Mouse (Mus musculus) brain, embryonic 18.5 days (tissue): ENCODE measurements around the gene Ttc12.

Experiments used
- DNase-seq: peaks from one replicate; pipeline ENCODE4 v3.0.0-alpha.2; 2012; ENCODE audit warnings: low read depth, low spot score

Ttc12 gene

DNA sequence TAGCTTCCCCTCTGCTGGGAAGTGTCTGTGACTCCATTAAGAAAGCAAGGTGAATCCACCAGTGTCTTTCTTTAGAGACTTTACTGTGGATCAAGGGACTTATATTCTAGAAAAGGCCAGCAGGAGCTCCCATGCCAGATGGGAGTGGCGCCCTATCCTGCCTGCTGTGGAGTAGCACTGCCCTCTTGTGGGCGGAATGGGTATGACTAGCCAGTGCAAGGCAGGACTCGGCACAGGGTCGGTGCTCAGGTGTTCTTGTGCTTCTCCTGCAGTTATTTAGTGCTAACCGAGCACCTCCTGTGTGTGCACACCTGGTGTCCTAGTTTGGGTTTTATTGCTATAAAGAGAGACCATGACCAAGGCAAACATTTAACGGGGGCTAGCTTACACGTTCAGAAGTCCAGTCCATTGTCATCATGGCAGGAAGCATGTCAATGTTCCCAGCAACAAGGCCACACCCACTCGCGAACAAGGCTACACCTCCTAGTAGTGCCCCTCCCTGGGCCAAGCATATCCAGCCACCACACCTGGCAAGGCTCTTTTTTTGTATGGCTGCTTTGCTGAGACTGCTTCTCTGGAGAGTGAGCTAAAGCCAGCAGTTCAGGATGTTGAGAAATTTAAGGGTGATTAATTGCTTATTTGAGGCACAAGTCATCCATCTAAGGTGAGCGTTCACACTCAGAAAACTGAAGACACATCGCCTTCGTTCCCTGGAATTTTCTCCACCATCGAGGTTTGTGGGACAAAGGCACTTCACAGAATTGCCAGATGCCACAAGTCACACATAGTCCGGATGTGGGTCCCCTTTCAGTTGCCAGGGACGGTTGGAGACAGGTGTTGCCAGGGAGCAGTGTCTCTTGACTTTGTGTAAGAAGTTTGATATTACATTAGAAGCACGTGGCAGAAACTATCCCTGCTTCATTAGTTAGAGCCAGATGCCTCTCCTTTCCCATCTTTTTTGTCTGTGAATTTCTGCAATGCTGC lies 3.2 kb upstream of the Ttc12 start:
- no peak for DNase-seq

DNA sequence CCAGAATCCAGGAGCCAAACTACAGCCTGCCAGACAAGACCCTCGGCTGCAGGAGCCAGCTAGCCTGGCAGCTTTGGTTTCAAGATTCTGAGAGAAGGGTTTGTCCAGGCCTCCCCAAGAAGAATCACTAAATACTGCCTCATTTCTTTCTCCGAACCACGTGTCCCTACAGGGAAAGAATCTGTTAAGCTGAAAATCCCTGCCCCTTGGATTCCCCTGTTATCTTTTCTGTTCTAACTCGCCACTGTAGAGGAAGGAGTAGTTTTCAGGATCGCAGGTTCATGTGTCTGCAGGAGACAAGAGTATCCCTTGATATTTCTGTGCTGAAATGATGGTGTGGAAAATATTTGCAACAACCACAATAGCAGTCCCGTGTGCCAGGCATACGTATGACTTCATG lies 2.2 kb upstream of the Ttc12 start:
- DNase-seq: no peak

DNA sequence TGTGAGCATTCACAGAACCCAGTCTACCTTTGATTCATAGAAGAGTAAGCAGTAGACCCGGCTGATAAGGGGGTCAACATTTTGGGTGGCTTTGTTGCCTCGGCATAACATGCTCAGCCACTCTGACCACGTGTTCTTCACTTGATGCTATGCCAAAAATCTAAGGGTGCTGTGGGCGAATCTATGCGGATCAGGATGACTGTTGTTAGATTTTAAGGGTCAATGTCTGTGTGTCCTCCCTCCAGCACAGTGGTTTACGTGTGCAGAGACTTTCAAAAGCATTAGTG lies 1.6 kb upstream of the Ttc12 start:
- DNase-seq: no peak

DNA sequence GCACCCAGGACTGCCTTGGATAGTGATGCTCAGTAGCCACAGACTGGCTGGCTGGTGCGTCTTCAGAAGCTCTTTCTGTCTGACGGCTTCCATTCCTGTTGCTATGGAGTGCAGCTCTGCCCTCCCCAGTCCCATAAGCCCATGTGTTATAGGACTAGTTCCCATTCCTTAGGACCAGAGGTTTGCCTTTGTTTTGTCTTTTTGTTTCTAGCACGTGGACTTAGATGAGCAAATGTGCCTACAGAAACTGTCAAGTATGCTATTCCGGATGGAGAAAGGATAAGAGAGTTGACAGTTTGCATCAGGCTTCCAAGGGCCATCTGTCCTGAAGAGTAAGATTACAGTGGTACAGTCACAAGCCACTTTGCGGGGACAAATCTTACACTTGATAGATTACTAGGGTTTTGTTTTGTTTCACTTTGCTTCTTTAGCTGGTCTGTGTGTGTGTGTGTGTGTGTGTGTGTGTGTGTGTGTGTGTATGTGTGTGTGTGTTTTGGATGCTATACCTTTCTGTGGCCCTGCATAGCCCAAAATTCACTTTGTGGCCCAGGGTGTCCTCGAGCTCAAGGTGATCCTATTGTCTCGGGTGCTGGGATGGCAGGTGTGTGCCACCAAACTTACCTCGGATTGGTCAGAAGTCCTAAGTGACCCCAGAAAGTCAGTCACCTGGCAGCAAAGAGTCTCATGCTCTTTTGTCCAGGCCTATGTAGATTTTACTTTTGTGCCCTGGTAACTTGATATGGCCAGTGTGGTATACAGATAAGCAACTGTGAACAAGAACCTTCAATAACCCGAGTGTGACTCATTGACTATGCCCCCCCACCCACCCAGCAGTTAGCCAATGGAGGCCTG lies 1.0 kb upstream of the Ttc12 start:
- no peak for DNase-seq

DNA sequence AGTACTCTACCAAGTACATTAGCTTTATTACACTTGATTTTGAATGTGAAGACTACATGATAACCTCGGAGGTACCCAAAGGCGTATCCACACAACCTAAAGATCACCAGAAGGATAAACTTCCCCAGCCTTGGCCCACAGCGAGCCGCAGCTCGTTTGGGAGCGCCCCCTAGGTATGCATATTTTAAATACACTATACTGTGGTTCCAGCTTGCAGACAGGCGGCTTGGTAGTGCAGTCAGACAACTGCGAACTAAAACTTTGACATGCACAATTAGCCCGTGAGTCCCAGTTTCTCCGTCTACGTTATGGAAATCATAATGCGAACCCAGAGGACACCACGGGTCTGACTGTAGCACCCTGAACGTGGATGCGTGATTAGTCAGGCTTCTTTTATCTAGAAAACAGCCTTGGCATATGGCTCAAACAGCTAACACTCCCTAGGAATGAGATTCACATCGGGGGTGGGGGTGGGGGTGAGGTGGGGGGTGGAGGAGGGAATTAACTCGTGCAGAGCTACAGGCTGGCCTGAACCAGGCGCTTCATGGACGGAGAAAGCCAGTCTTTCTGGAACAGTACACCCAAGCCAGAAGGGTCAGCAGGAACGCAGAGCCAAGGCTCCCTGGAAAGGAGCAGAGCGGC lies 654 bp downstream of the Ttc12 start:
- no peak for DNase-seq

DNA sequence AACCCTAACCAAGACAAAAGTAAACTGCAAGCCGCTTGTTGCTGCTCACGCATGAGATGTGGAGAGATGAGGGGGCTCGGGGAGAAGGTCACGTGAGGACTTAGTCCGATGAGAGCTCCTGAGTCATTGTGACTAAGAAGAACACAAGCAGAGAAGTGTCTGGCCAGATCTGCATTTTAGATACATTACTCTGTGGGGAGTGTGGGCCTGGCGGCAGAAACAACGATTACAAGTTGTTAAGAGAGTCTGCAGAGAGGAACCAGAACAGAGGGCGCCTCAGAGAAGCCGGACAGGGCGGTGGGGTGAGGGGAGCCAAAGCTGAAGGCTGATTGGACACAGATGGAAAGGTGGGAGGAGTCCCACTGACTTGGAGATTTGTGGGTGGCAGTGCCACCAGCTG lies 2.7 kb downstream of the Ttc12 start:
- DNase-seq: no peak

GRCm38 (mm10) chr9:49472126-49472525 lies 13.9 kb downstream of the Ttc12 start:
- no peak for DNase-seq

DNA sequence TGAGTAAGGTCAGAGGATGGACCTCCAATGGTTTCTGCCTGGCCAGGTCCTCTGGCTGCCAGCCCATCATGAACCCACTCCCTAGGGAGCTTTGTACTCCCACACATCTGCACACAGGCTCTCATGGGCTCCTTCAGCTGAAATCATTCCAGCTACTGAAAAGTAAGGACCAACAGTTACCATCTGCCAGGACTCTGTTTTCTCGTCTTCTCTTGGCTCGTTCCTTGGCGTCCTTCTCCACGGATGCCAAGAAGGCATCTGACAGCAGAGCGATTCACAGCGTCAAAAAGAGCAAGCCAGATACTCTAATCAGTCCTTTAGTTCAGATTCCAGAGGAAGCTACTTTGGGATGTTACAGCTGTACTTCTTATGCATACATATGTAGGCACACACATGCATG lies 15.1 kb downstream of the Ttc12 start:
- DNase-seq: no peak

- no peak for DNase-seq
Observed at GRCm38 (mm10) chr9:49470006-49470405, 16.0 kb downstream of the Ttc12 start.

GRCm38 (mm10) chr9:49456136-49456535 lies 29.9 kb downstream of the Ttc12 start:
- no peak for DNase-seq

- no peak for DNase-seq
Observed at GRCm38 (mm10) chr9:49452396-49452795, 33.6 kb downstream of the Ttc12 start.

GRCm38 (mm10) chr9:49450491-49450890 lies 35.5 kb downstream of the Ttc12 start:
- DNase-seq: no peak

- no peak for DNase-seq
Observed at GRCm38 (mm10) chr9:49442621-49443020, 43.4 kb downstream of the Ttc12 start.

DNA sequence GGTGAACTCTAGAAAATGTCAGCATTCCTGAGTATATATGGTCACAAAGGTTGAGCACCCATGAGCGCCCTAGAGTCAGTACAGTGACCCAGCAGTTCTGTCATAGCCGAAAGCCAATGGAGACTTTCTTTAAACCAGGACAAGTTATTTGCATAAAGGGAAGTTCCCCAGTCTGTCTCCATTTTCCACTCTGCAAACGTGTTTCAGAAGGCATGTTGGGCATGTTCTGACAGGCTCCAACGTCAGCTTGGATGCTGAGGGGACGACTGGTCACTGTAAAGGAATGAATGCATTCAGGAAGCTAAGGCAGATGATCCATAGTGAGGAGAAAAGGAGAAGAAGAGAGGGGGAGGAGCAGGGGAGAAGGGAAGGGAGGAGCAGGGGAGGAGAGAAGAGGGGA lies 58.5 kb downstream of the Ttc12 start:
- no peak for DNase-seq

DNA sequence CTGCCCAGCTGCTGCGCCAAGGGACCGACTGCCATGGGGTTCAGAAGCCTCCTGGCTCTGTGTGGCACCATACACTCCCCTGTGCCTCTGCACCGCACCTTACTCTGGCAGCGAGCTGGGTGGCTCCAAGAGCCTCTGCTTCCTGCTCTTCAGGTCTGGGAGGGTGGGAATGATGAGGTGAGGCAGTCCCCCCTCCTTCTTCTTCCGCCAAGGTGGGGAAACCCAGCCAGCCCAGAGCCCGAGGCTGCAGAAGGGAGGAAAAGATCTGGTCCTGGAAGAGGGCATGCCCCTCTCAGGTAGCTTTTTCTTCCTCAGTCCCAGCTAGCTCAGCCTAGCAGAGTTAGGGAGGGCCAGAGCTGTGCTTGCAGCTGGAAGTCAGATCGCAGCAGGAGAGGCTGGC lies 59.1 kb downstream of the Ttc12 start, which contains the start of gene Ankk1:
Gene Ankk1 (minus strand): TSS at position 101 of the 400 bp plus-strand sequence.
- no peak for DNase-seq

DNA sequence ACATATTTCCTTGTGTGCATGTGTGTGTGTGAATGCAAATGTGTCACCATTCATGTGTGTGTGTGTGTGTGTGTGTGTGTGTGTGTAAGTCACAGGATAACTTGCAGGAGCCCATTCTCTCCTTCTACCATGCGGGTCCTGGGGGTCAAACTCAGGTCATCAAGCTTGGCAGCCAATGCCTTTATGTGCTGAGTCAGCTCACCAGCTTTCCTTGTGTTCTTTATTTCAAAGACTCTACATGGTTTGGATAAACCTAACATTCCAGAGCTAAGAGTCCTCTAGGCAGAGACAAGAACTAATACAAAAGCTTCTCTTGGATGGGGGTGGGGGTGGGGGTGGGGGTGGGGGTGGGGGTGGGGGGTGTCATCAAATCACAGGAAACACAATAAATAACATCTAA lies 60.4 kb downstream of the Ttc12 start:
- no peak for DNase-seq

- no peak for DNase-seq
Observed at GRCm38 (mm10) chr9:49423866-49424265, 62.2 kb downstream of the Ttc12 start.

DNA sequence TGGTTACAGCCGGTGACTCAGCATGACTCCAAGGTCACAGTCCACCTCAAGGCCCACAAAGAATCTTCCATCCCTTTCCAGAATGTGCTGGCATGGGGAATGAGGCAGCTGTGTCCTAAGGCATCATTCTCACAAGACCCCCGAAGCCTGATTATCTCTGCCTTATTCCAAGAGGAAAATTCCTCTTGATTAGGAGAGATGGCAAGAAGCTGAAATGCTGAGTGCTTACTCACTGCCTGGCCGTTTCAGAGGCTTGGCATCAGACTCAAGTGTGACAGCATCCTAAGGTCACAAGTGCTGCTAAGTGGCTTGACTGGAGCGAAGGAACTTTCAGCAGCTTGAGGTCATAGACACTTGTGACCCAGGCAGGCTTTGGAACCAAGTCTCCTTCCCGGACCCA lies 75.4 kb downstream of the Ttc12 start:
- DNase-seq: no peak

DNA sequence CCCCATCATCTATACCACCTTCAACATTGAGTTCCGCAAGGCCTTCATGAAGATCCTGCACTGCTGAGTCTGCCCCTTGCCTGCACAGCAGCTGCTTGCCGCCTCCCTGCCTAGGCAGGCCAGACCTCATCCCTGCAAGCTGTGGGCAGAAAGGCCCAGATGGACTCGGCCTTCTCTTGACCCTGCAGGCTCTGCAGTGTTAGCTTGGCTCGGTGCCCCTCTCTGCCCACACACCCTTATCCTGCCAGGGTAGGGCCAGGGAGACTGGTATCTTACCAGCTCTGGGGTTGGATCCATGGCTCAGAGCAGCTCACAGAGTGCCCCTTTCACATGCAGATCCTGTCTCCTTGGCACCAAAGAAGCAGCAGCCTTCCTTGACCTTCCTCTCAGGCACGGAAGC lies 79.0 kb downstream of the Ttc12 start:
- DNase-seq: no peak

DNA sequence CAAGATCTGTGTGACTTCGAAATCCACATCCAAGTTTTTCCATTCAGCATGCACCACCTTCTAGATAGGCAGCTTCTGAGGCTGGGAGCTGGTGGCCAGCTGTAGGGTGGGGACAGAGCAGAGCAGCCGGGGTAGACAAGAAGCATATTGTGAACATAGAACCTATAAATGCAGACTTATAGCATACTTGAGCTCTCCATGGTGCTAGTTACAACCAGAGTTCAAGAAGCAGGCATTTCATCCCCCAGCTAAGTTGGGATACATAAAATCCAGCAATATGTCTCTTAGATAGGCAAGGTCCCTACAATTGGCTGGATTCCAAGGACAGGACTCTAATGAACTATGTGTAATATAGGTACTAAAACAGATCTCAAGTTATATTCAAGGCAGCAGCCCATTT lies 82.3 kb downstream of the Ttc12 start:
- DNase-seq: no peak

DNA sequence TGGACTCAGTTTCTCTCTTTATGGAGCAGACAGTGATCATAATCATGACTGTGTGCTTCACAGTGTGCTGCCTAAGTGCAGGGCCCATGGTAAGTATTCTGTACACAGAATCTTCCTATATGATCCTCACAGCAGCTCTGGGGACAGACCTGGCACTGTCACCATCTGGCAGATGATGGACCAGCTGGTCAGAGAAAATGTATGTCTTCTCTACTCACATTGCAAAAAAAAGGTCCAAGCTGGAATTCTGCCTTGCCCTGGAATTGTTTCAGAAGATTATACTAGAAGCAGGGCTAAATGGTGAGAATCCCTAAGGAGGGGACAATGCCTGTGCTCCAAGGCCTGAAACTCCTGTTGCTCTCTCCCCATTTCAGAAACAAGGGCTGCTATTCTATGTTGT lies 90.0 kb downstream of the Ttc12 start:
- no peak for DNase-seq

GRCm38 (mm10) chr9:49392242-49392641 lies 93.8 kb downstream of the Ttc12 start:
- no peak for DNase-seq
